Mouse (Mus musculus): ENCODE results near the gene Krt27. TPM values are rescaled to one million over a fixed set of nuclear protein-coding genes. Genes with fewer than 3 reads are reported as not detected.

Krt27 gene
- total and polyA plus RNA-seq, 3 experiments = not detected

DNA sequence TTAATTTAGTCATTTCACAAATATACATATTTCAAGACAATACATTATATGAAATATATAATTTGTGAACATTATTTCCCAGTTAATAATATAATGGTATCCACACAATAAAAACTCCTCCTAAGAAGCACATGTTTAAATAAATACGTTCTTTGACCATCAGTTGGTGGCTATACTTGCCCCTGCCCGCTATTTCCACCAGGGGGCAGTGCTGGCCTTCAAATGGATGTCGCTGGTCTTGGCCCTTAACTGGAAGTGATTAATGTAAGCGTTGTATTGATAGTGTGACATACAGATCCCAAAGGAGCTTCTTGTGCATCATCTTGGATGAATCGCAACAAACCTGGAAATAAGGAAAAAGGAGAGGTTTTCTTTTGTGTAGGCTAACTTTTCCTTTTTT, 28.7 kb upstream of the Krt27 start:
- no peak overlapping the region for H3K9ac ChIP-seq (ENCODE audit: control insufficient read depth, low read depth, low read length, poor library complexity, severe bottlenecking)
- H3K36me3 ChIP-seq (ENCODE audit: control insufficient read depth in 1 of 2, insufficient read depth in 2 of 2, low read length in 2 of 2) = no peaks in the 10 kb centered on the region
- TF ChIP-seq POLR2AphosphoS5 (IDR thresholded peaks at IDR 0.05; ENCODE audit: borderline replicate concordance, low read depth, low read length) (no peak), CTCF (IDR thresholded peaks at IDR 0.05 in 2 of 3, conservative IDR thresholded peaks at IDR 0.05 in 1 of 3; ENCODE audit: control insufficient read depth in 1 of 3, insufficient read depth in 1 of 3, low read depth in 2 of 3, low read length in 3 of 3, poor library complexity in 1 of 3, severe bottlenecking in 1 of 3) (peak in 2 of 3 experiments; percentile 72 to 97), SMC3 (IDR thresholded peaks at IDR 0.05; ENCODE audit: low read depth, low read length) (peak; percentile 98), ZC3H11A (IDR thresholded peaks at IDR 0.05; ENCODE audit: low read depth, low read length) (peak; percentile 97), RAD21 (IDR thresholded peaks at IDR 0.05; ENCODE audit: low read depth, low read length) (no peak; the same call in none of the 2 replicates), MAX (IDR thresholded peaks at IDR 0.05; ENCODE audit: low read length) (peak; percentile 48; the same call in 1 of the 2 replicates), MYC (IDR thresholded peaks at IDR 0.05; ENCODE audit: low read depth, low read length) (peak; percentile 44; the same call in 1 of the 2 replicates)
- no peaks in the 10 kb centered on the region for H3K4me1 ChIP-seq (ENCODE audit: control insufficient read depth in 1 of 2, insufficient read depth in 2 of 2, low read length in 2 of 2)
- H3K27ac ChIP-seq (ENCODE audit: control insufficient read depth, low read depth, low read length) = no peak overlapping the region
- peak; percentile 84 for DNase-seq (ENCODE audit: low read depth, low spot score)
- H3K4me3 ChIP-seq (ENCODE audit: control insufficient read depth in 1 of 2, insufficient read depth in 1 of 2, low read depth in 2 of 2, low read length in 2 of 2) = no peak overlapping the region
- peaks cover 2 to 6% of the 10 kb centered on the region in 2 experiments; a peak in 3 of 4 replicates for H3K27me3 ChIP-seq (ENCODE audit: control insufficient read depth in 1 of 2, insufficient read depth in 2 of 2, low read length in 2 of 2)
- H3K9me3 ChIP-seq (replicated peaks; ENCODE audit: insufficient read depth, low read length) = no peaks in the 10 kb centered on the region
- no peaks in the 10 kb centered on the region for H3K79me2 ChIP-seq (ENCODE audit: control insufficient read depth, insufficient read depth, low read length, poor library complexity)

DNA sequence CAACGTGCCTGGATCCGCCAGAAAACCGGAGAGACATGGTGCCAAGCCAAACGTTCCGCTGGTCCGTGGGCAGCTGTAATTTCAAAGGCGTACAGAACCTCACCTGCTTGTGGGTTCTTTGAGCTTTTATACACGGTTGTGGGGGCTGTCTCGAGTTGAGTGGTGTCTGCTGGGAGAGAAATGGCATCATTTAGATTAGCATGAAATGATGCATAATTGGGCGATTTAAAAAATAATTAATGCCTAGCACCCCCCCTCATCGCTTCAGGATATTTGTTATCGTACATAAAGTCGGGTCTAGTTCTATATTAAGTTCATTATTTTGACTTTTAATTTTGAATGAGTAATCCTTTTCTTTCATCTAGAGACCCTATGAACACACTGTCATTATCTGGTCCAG, 23.9 kb upstream of the Krt27 start, which contains the start of gene Krt28:
Gene Krt28 (minus strand): TSS at position 101 of the 400 bp plus-strand sequence.
- TF ChIP-seq MAX (IDR thresholded peaks at IDR 0.05; ENCODE audit: low read length) = no peak
- no peak for TF ChIP-seq TBP (IDR thresholded peaks at IDR 0.05; ENCODE audit: low read depth, low read length)
- no peak for TF ChIP-seq USF2 (IDR thresholded peaks at IDR 0.05; ENCODE audit: borderline replicate concordance in 1 of 2, insufficient read depth in 1 of 2, low read depth in 1 of 2, low read length in 2 of 2)
- no peak for TF ChIP-seq MYC (IDR thresholded peaks at IDR 0.05; ENCODE audit: low read depth, low read length)
- TF ChIP-seq CHD1 (IDR thresholded peaks at IDR 0.05; ENCODE audit: low read depth, low read length) = no peak
- TF ChIP-seq GATA1 (IDR thresholded peaks at IDR 0.05; ENCODE audit: low read depth, low read length) = no peak
- TF ChIP-seq POLR2A (IDR thresholded peaks at IDR 0.05; ENCODE audit: control insufficient read depth in 1 of 2, insufficient read depth in 1 of 2, low read depth in 1 of 2, low read length in 2 of 2, poor library complexity in 1 of 2) = no peak
- no peak for TF ChIP-seq E2F4 (IDR thresholded peaks at IDR 0.05; ENCODE audit: borderline replicate concordance, low read depth, low read length)
- TF ChIP-seq MAFK (IDR thresholded peaks at IDR 0.05; ENCODE audit: borderline replicate concordance, low read depth, low read length) = no peak
- no peak for TF ChIP-seq TAL1 (IDR thresholded peaks at IDR 0.05; ENCODE audit: low read length)
- no peak for TF ChIP-seq KAT2A (conservative IDR thresholded peaks at IDR 0.05; ENCODE audit: low read depth, low read length)
- TF ChIP-seq SIN3A (IDR thresholded peaks at IDR 0.05; ENCODE audit: low read length) = no peak
- no peak for TF ChIP-seq ZKSCAN1 (IDR thresholded peaks at IDR 0.05; ENCODE audit: low read depth, low read length)
- TF ChIP-seq ZNF384 (IDR thresholded peaks at IDR 0.05; ENCODE audit: low read depth, low read length) = no peak
- H3K4me3 ChIP-seq (ENCODE audit: control insufficient read depth in 1 of 2, insufficient read depth in 1 of 2, low read depth in 2 of 2, low read length in 2 of 2) = no peak within 1 kb of the TSS
- H3K36me3 ChIP-seq (ENCODE audit: control insufficient read depth in 1 of 2, insufficient read depth in 2 of 2, low read length in 2 of 2) = no peaks in the 10 kb centered on the region
- DNase-seq (ENCODE audit: low read depth, low spot score) = no peak
- H3K27ac ChIP-seq (ENCODE audit: control insufficient read depth, low read depth, low read length) = no peak within 1 kb of the TSS
- H3K27me3 ChIP-seq (ENCODE audit: control insufficient read depth in 1 of 2, insufficient read depth in 2 of 2, low read length in 2 of 2) = peaks cover 13 to 18% of the 10 kb centered on the region in 2 experiments
- no peak within 1 kb of the TSS for H3K9ac ChIP-seq (ENCODE audit: control insufficient read depth, low read depth, low read length, poor library complexity, severe bottlenecking)
- H3K9me3 ChIP-seq (replicated peaks; ENCODE audit: insufficient read depth, low read length) = no peaks in the 10 kb centered on the region
- no peaks in the 10 kb centered on the region for H3K79me2 ChIP-seq (ENCODE audit: control insufficient read depth, insufficient read depth, low read length, poor library complexity)
- 0 out of 4 replicates have a peak, but pooled peaks cover 0 to under 1% of the 10 kb centered on the region in 2 experiments for H3K4me1 ChIP-seq (ENCODE audit: control insufficient read depth in 1 of 2, insufficient read depth in 2 of 2, low read length in 2 of 2)

Data from MEL (cell line).